Mouse (Mus musculus) ES-E14 (cell line): ENCODE measurements at regions not wholly inside any gene's neighbourhood (a gene's known extent, or its start where the extent isn't known, plus 50 kb on each side); places are given as distances from the start of the nearest gene placed in this dataset.

Experiments
- DNase-seq: peaks from one replicate; pipeline ENCODE4 v3.0.0-alpha.2; 2013; ENCODE audit warnings: low read depth, low spot score
- H3K27ac ChIP-seq: 2 replicates; pipeline ENCODE4 v1.5.1; 2012; ENCODE audit warnings: low read depth, mild to moderate bottlenecking, low read length, moderate library complexity, mixed read lengths; ENCODE audit not compliant: poor library complexity, insufficient read depth, severe bottlenecking
- H3K36me3 ChIP-seq: 2 replicates; pipeline ENCODE4 v1.6.1; 2012; ENCODE audit warnings: mild to moderate bottlenecking, low read length, moderate library complexity, mixed read lengths; ENCODE audit not compliant: control insufficient read depth, poor library complexity, insufficient read depth, severe bottlenecking
- H3K4me1 ChIP-seq, 2 experiments: fragments of 150-350 bp in 1 of 2; sonication (generic) in 1 of 2; 2 replicates each; pipeline ENCODE4 v1.6.1; 2012; ENCODE audit warnings: low read length in 2 of 2, mild to moderate bottlenecking in 1 of 2, mixed read lengths in 1 of 2; ENCODE audit not compliant: control insufficient read depth in 2 of 2, insufficient read depth in 2 of 2, poor library complexity in 1 of 2
- H3K4me3 ChIP-seq, 2 experiments: fragments of 150-350 bp in 1 of 2; sonication (generic) in 1 of 2; 2 replicates each; pipeline ENCODE4 v1.5.1; 2012; ENCODE audit warnings: low read length in 2 of 2, low read depth in 1 of 2, mild to moderate bottlenecking in 1 of 2, mixed read lengths in 1 of 2; ENCODE audit not compliant: insufficient read depth in 1 of 2, poor library complexity in 1 of 2, severe bottlenecking in 1 of 2
- H3K9ac ChIP-seq: 2 replicates; pipeline ENCODE4 v1.6.1; 2012; ENCODE audit warnings: low read depth, mild to moderate bottlenecking, low read length, mixed read lengths; ENCODE audit not compliant: poor library complexity, insufficient read depth, severe bottlenecking
- H3K9me3 ChIP-seq: fragments of 150-350 bp; sonication (generic); 2 replicates; pipeline ENCODE4 v1.6.1; 2012; ENCODE audit warnings: low read depth, mild to moderate bottlenecking, low read length; ENCODE audit not compliant: control insufficient read depth, insufficient read depth
- CHD2 ChIP-seq: IDR thresholded peaks from 2 replicates; pipeline ENCODE4 v1.6.1; 2014; ENCODE audit warnings: mild to moderate bottlenecking, low read depth, low read length, inconsistent platforms
- HCFC1 ChIP-seq: IDR thresholded peaks from 2 replicates; pipeline ENCODE4 v1.6.1; 2012; ENCODE audit warnings: low read length, inconsistent platforms, borderline replicate concordance; ENCODE audit not compliant: insufficient read depth
- MAFK ChIP-seq: IDR thresholded peaks from 2 replicates; pipeline ENCODE4 v1.6.1; 2014; ENCODE audit warnings: mild to moderate bottlenecking, low read depth, low read length, inconsistent platforms; ENCODE audit not compliant: insufficient read depth
- ZC3H11A ChIP-seq: IDR thresholded peaks from 2 replicates; pipeline ENCODE4 v1.6.1; 2012; ENCODE audit warnings: low read depth, mild to moderate bottlenecking, inconsistent platforms, low read length, borderline replicate concordance
- ZNF384 ChIP-seq: IDR thresholded peaks from 2 replicates; pipeline ENCODE4 v1.6.1; 2012; ENCODE audit warnings: low read depth, low read length, inconsistent platforms
- in situ Hi-C, 2 experiments: fragments of 600-800 bp; cut with MboI; formaldehyde crosslinking; loops; one replicate each; pipeline ENCODE4 v1.15.1; 2025; ENCODE audit warnings: low sequenced_read_pairs in 2 of 2, inconsistent platforms in 1 of 2; ENCODE audit not compliant: unreplicated experiment in 2 of 2

GRCm38 (mm10) chr2:21943676-21944075 is 283.6 kb upstream of the Myo3a start:
- in situ Hi-C loops = loop anchor here in 1 of 2 experiments (10.0 to 25.0 kb wide), 2 partner anchors 781 to 919 kb away; no protein-coding TSS in a partner anchor
- Histone ChIP-seq H3K9me3 (no peaks in the 10 kb centered on the region), H3K4me1 (no peaks in the 10 kb centered on the region), H3K4me3 (no peak overlapping the region), H3K9ac (no peak overlapping the region), H3K36me3 (no peaks in the 10 kb centered on the region), H3K27ac (no peak overlapping the region)
- DNase-seq = no peak
- TF ChIP-seq HCFC1 = no peak
- TF ChIP-seq ZNF384 = no peak
- no peak for TF ChIP-seq MAFK
- TF ChIP-seq CHD2 = no peak
- no peak for TF ChIP-seq ZC3H11A

- Histone ChIP-seq H3K27ac (no peak overlapping the region), H3K4me3 (no peak overlapping the region), H3K4me1 (no peaks in the 10 kb centered on the region), H3K9me3 (no peaks in the 10 kb centered on the region), H3K36me3 (no peaks in the 10 kb centered on the region), H3K9ac (no peak overlapping the region)
- in situ Hi-C loops = loop anchor here in 1 of 2 experiments (10.0 to 25.0 kb wide), 2 partner anchors 778 to 916 kb away; no protein-coding TSS in a partner anchor
- TF ChIP-seq CHD2 (no peak), ZC3H11A (no peak), HCFC1 (no peak), MAFK (no peak), ZNF384 (no peak)
- DNase-seq = no peak
Measured at GRCm38 (mm10) chr2:21946484-21946883, 280.8 kb upstream of the Myo3a start.

GRCm38 (mm10) chr2:21951279-21951678 is 276.0 kb upstream of the Myo3a start:
- TF ChIP-seq ZC3H11A = no peak
- no peak for TF ChIP-seq HCFC1
- no peak for TF ChIP-seq ZNF384

GRCm38 (mm10) chr2:21956112-21956963 is 271.0 kb upstream of the Myo3a start:
- Histone ChIP-seq H3K27ac (no peak overlapping the region), H3K9ac (no peak overlapping the region), H3K4me1 (no peaks in the 10 kb centered on the region), H3K36me3 (no peaks in the 10 kb centered on the region), H3K4me3 (no peak overlapping the region), H3K9me3 (no peaks in the 10 kb centered on the region)
- in situ Hi-C loops = loop anchor here in 1 of 2 experiments (25.0 kb wide), 1 partner anchor 906 kb away; no protein-coding TSS in a partner anchor
- TF ChIP-seq HCFC1 (no peak), ZNF384 (no peak), CHD2 (no peak), ZC3H11A (no peak), MAFK (no peak)
- DNase-seq = no peak

More at GRCm38 (mm10) chr2:21951279-21951678, 276.0 kb upstream of the Myo3a start:
- H3K4me3 ChIP-seq = no peak overlapping the region
- no peak overlapping the region for H3K27ac ChIP-seq
- in situ Hi-C loops = loop anchor here in 1 of 2 experiments (25.0 kb wide), 1 partner anchor 911 kb away; no protein-coding TSS in a partner anchor
- no peak overlapping the region for H3K9ac ChIP-seq
- no peak for DNase-seq
- H3K4me1 ChIP-seq = no peaks in the 10 kb centered on the region
- no peaks in the 10 kb centered on the region for H3K9me3 ChIP-seq
- H3K36me3 ChIP-seq = no peaks in the 10 kb centered on the region
